Mouse (Mus musculus) G1E (cell line): Measurements from ENCODE around the gene Tubg2. TPM values are rescaled to one million over a fixed set of nuclear protein-coding genes. Genes with fewer than 3 reads are reported as not detected.
"Not testable (repeated sequence)": the region's sequence is repeated elsewhere in the genome, so short reads cannot be mapped to it uniquely, and the experiment has no call there.

Source experiments
- ATAC-seq: 2 replicates; pipeline ENCODE4 v1.8.0; 2016; ENCODE audit warnings: mild to moderate bottlenecking; ENCODE audit not compliant: insufficient number of reproducible peaks, poor library complexity, low FRiP score, severe bottlenecking; ENCODE audit errors: extremely low read depth
- DNase-seq: peaks from one replicate; pipeline ENCODE4 v3.0.0; 2012; ENCODE audit warnings: low spot score
- H3K27me3 ChIP-seq: 2 replicates; pipeline ENCODE4 v1.6.1; 2012; ENCODE audit warnings: mild to moderate bottlenecking, low read length, inconsistent platforms; ENCODE audit not compliant: insufficient read depth
- H3K36me3 ChIP-seq: replicated peaks from 2 replicates; pipeline ENCODE3; 2012; ENCODE audit warnings: mild to moderate bottlenecking, inconsistent platforms
- H3K4me1 ChIP-seq: 2 replicates; pipeline ENCODE4 v1.6.1; 2012; ENCODE audit warnings: low read depth, low read length, inconsistent platforms, mixed read lengths; ENCODE audit not compliant: insufficient read depth
- H3K4me3 ChIP-seq: 2 replicates; pipeline ENCODE4 v1.5.1; 2012; ENCODE audit warnings: low read depth, mild to moderate bottlenecking, inconsistent platforms, low read length, moderate library complexity, mixed read lengths
- H3K9me3 ChIP-seq: replicated peaks from 2 replicates; pipeline ENCODE4 v1.6.1; 2012; ENCODE audit warnings: inconsistent platforms
- CTCF ChIP-seq: IDR thresholded peaks from 2 replicates; pipeline ENCODE4 v1.5.1; 2012; ENCODE audit warnings: low read depth, low read length, inconsistent platforms, mixed read lengths
- GATA1 ChIP-seq: IDR thresholded peaks from 2 replicates; pipeline ENCODE4 v1.6.1; 2012; ENCODE audit warnings: borderline replicate concordance, low read length, inconsistent platforms, mixed read lengths
- GATA2 ChIP-seq: IDR thresholded peaks from 2 replicates; pipeline ENCODE4 v1.6.1; 2012; ENCODE audit warnings: low read depth, low read length, inconsistent platforms, borderline replicate concordance
- POLR2AphosphoS5 ChIP-seq: IDR thresholded peaks from 2 replicates; pipeline ENCODE4 v1.6.1; 2012; ENCODE audit warnings: low read depth, low read length, inconsistent platforms; ENCODE audit not compliant: insufficient replicate concordance
- TAL1 ChIP-seq: conservative IDR thresholded peaks from 2 replicates; pipeline ENCODE4 v1.6.1; 2012; ENCODE audit warnings: low read depth, low read length, inconsistent platforms, mixed read lengths
- polyA plus RNA-seq: library from polyadenylated mRNA; stranded (reverse); fragments of >175 nt; gene quantifications from 2 replicates; pipeline ENCODE4 v1.2.3, GENCODE M21; 2012
- total RNA-seq, 2 experiments: library from RNA; stranded (forward) in 1 of 2; stranded (reverse) in 1 of 2; fragments of 200-1000 nt in 1 of 2; fragments of >200 nt in 1 of 2; fragmentation: Nextera tagmentation in 1 of 2; gene quantifications; 2 replicates each; pipeline ENCODE4 v1.2.3; 2014 to 2017

The Tubg2 gene
- total and polyA plus RNA-seq, 3 experiments: not detected

GRCm38 (mm10) chr11:101118105-101118504 lies 37.6 kb upstream of the Tubg2 start:
- ATAC-seq (no peak), DNase-seq (no peak)
- Histone ChIP-seq H3K9me3 (no peaks in the 10 kb centered on the region), H3K4me1 (peaks cover 55% of the 10 kb centered on the region), H3K36me3 (peaks cover 58% of the 10 kb centered on the region), H3K4me3 (peak overlapping the region; percentile 92; the same call in 1 of the 2 replicates), H3K27me3 (no peaks in the 10 kb centered on the region)
- TF ChIP-seq GATA1: no peak
- TF ChIP-seq GATA2: no peak
- no peak for TF ChIP-seq TAL1
- TF ChIP-seq CTCF: no peak
- TF ChIP-seq POLR2AphosphoS5: no peak

- peaks cover 57% of the 10 kb centered on the region for H3K4me1 ChIP-seq
- H3K36me3 ChIP-seq: peaks cover 60% of the 10 kb centered on the region
- H3K9me3 ChIP-seq: no peaks in the 10 kb centered on the region
- H3K27me3 ChIP-seq: 0 out of 2 replicates have a peak, but pooled peaks cover under 1% of the 10 kb centered on the region
- peak overlapping the region; percentile 92 for H3K4me3 ChIP-seq
- peak; percentile 77 for DNase-seq
- no peak for ATAC-seq
- no peak for TF ChIP-seq TAL1
Measured at GRCm38 (mm10) chr11:101119131-101119760, 36.5 kb upstream of the Tubg2 start.

DNA sequence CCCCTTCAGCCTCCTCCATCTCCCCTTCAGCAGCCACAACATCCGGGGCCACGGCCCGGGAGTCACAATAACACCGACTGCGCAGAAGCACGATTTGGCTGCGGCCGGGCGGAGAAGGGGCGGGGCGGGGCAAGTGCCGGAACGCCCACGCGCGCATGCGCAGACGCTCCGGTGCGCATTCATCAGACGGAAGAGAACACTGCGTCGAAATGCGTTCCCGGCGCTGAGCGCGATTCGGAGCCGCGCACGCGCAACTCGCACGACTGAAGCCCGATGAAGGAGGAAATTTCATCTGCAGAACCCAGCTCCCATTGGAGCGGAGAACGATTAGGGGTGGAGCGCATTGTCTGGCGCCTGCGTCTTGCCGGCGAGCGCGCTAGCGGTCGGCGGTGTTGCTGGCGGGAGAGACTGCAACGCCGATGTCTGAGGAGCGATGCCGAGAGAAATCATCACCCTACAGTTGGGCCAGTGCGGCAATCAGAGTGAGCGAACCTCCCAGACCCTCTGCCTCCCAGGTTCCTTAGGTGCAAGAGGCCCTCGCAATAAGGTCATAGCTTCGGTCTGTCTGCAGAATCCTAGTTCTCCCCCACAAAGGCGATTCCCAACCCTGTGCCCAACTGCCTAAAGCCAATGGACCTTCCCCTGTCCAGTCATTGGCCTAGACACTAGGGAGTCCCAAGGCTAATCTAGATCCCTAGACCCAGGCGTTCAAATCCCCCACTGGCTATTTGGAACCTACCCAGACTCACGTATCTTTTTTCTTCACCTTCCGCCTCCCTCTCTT lies 35.8 kb upstream of the Tubg2 start, which contains the start of the genes Retreg3 and Tubg1:
Retreg3 (minus strand) TSS at position 133 of the 784 bp plus-strand sequence.
Tubg1 (plus strand) TSS at position 178 of the 784 bp plus-strand sequence.
- no peaks in the 10 kb centered on the region for H3K9me3 ChIP-seq
- ATAC-seq: peak; percentile 90
- peaks cover 53% of the 10 kb centered on the region for H3K4me1 ChIP-seq
- peaks cover 6% of the 10 kb centered on the region; the same call in 1 of the 2 replicates for H3K27me3 ChIP-seq
- TF ChIP-seq CTCF: no peak
- TF ChIP-seq TAL1: no peak
- TF ChIP-seq GATA1: no peak
- TF ChIP-seq GATA2: no peak
- no peak for TF ChIP-seq POLR2AphosphoS5
- peak within 1 kb of the TSS; percentile 92 for H3K4me3 ChIP-seq
- peak; percentile 94 for DNase-seq
- H3K36me3 ChIP-seq: peaks cover 58% of the 10 kb centered on the region

GRCm38 (mm10) chr11:101120545-101121188 lies 35.0 kb upstream of the Tubg2 start:
- DNase-seq (no peak), ATAC-seq (no peak)
- TF ChIP-seq GATA2 (no peak), POLR2AphosphoS5 (no peak), TAL1 (no peak)
- H3K36me3 ChIP-seq: peaks cover 57% of the 10 kb centered on the region
- peak overlapping the region; percentile 92 for H3K4me3 ChIP-seq
- H3K27me3 ChIP-seq: peaks cover 6% of the 10 kb centered on the region; the same call in 1 of the 2 replicates
- peaks cover 49% of the 10 kb centered on the region for H3K4me1 ChIP-seq
- no peaks in the 10 kb centered on the region for H3K9me3 ChIP-seq

- not testable (repeated sequence) for H3K27me3 ChIP-seq, ATAC-seq
- peaks cover 33% of the 10 kb centered on the region for H3K4me1 ChIP-seq
Measured at GRCm38 (mm10) chr11:101124494-101124893, 31.2 kb upstream of the Tubg2 start.

GRCm38 (mm10) chr11:101125008-101125407 lies 30.7 kb upstream of the Tubg2 start:
- H3K4me3 ChIP-seq: not testable (repeated sequence)

More at GRCm38 (mm10) chr11:101124494-101124893, 31.2 kb upstream of the Tubg2 start:
- not testable (repeated sequence) for H3K9me3 ChIP-seq, H3K4me3 ChIP-seq, DNase-seq
- peaks cover 56% of the 10 kb centered on the region for H3K36me3 ChIP-seq

More at GRCm38 (mm10) chr11:101125008-101125407, 30.7 kb upstream of the Tubg2 start:
- Histone ChIP-seq H3K36me3 (peaks cover 56% of the 10 kb centered on the region), H3K4me1 (peaks cover 35% of the 10 kb centered on the region)
- not testable (repeated sequence) for DNase-seq, ATAC-seq, H3K9me3 ChIP-seq, H3K27me3 ChIP-seq
